Mouse (Mus musculus) spleen, adult 2 months (tissue): ENCODE results near the gene Ascl2. TPM values are rescaled to one million over a fixed set of nuclear protein-coding genes. Genes with fewer than 3 reads are reported as not detected.

Experiments used
- DNase-seq, 2 experiments: peaks; one replicate each; pipeline versions ENCODE4 v3.0.0 to v3.0.0-alpha.2; 2012 to 2021; ENCODE audit warnings: low spot score in 2 of 2, low read depth in 1 of 2
- H3K27ac ChIP-seq: fragments of 200-500 bp; 2 replicates; pipeline ENCODE4 v1.5.1; 2012; ENCODE audit warnings: low read length, inconsistent platforms; ENCODE audit not compliant: insufficient read depth
- H3K27me3 ChIP-seq: fragments of 200-500 bp; 2 replicates; pipeline ENCODE4 v1.6.1; 2012; ENCODE audit warnings: mild to moderate bottlenecking, moderate library complexity, low read length, inconsistent platforms; ENCODE audit not compliant: control insufficient read depth, insufficient read depth
- H3K36me3 ChIP-seq: fragments of 200-500 bp; 2 replicates; pipeline ENCODE4 v1.6.1; 2012; ENCODE audit warnings: mild to moderate bottlenecking, low read length, inconsistent platforms; ENCODE audit not compliant: control insufficient read depth, insufficient read depth
- H3K4me1 ChIP-seq: fragments of 200-500 bp; 2 replicates; pipeline ENCODE4 v1.6.1; 2011; ENCODE audit warnings: inconsistent platforms; ENCODE audit not compliant: control insufficient read depth, insufficient read depth, insufficient read length
- H3K4me3 ChIP-seq: fragments of 200-500 bp; 2 replicates; pipeline ENCODE4 v1.5.1; 2011; ENCODE audit warnings: mild to moderate bottlenecking, inconsistent platforms; ENCODE audit not compliant: insufficient read depth, insufficient read length; ENCODE audit errors: extremely low read depth
- CTCF ChIP-seq: fragments of 200-500 bp; IDR thresholded peaks from 2 replicates; pipeline ENCODE4 v1.5.1; 2011; ENCODE audit warnings: mild to moderate bottlenecking, inconsistent platforms; ENCODE audit not compliant: insufficient read depth, insufficient read length, insufficient replicate concordance; ENCODE audit errors: extremely low read depth
- POLR2A ChIP-seq: fragments of 200-500 bp; IDR thresholded peaks from 2 replicates; pipeline ENCODE4 v1.6.1; 2011; ENCODE audit warnings: low read depth, low read length, inconsistent platforms
- WGBS: fragments of 180-500 bp; shearing (Covaris S2); methylation state at CpG from one replicate; pipeline ENCODE4 v1.1.7; 2018; 5-methylcytosine and 5-hydroxymethylcytosine counted together
- polyA plus RNA-seq: library from polyadenylated mRNA; depleted of rRNA; stranded (reverse); fragments of >200 nt; gene quantifications from 2 replicates; pipeline ENCODE4 v1.2.3, GENCODE M21; 2012

Gene Ascl2
- polyA plus RNA-seq, 1 experiment: 0.27 TPM

GRCm38 (mm10) chr7:143007599-143008369 lies 38.7 kb upstream of the Ascl2 start:
- H3K4me3 ChIP-seq: peak overlapping the region; percentile 52
- TF ChIP-seq POLR2A: no peak
- TF ChIP-seq CTCF: peak; percentile 96
- DNase-seq: peak; percentile 76 to 93
- 16% methylated on average over 17 of the region's 17 CpGs for WGBS
- H3K27me3 ChIP-seq: no peaks in the 10 kb centered on the region
- peak overlapping the region; percentile 95 for H3K27ac ChIP-seq
- H3K36me3 ChIP-seq: peaks cover 5% of the 10 kb centered on the region
- H3K4me1 ChIP-seq: peaks cover 47% of the 10 kb centered on the region

- Histone ChIP-seq H3K36me3 (peaks cover 5% of the 10 kb centered on the region), H3K27ac (peak overlapping the region; percentile 95), H3K4me1 (peaks cover 47% of the 10 kb centered on the region), H3K27me3 (no peaks in the 10 kb centered on the region), H3K4me3 (peak overlapping the region; percentile 60)
- no peak for DNase-seq
- TF ChIP-seq POLR2A (no peak), CTCF (no peak)
- 40% methylated on average over 8 of the region's 8 CpGs for WGBS
Observed at GRCm38 (mm10) chr7:143006756-143007598, 37.9 kb upstream of the Ascl2 start.

DNA sequence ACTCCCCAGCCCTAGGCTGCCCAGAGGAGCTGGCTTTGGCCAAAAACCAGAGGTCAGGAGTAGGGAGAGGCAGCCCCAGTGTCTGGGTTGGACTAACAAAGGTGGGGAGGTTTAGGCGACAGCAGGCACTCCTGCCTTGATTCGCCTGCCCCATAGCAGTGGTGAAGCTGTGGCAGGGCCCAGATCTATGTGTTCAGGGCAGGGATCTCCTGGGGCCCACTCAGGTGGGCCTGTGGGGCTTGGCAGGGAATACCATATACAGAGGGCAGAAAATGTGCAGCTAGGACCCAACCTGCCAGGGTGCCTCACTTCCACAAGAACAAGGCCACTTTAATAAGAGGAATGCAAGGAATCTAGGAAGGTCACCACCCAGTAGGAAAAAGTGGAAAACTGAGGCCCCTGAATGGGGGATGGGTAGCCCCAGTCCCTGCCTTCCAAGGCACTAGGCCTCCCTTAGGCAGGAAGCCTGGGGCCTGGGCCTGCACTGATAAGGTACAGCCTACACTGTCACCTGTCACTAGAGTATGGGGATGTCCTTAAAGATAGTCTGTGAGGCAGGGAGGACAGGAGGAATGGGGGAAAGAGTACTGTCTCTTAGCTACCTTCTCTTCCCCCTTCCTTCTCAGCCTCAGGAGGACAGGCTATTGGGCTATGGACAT lies 37.2 kb upstream of the Ascl2 start:
- Histone ChIP-seq H3K27ac (peak overlapping the region; percentile 95), H3K36me3 (peaks cover 5% of the 10 kb centered on the region), H3K4me3 (peak overlapping the region; percentile 60), H3K27me3 (no peaks in the 10 kb centered on the region), H3K4me1 (peaks cover 47% of the 10 kb centered on the region)
- DNase-seq: no peak
- 19% methylated on average over 2 of the region's 2 CpGs for WGBS
- TF ChIP-seq CTCF: no peak
- no peak for TF ChIP-seq POLR2A

GRCm38 (mm10) chr7:143005344-143006096 lies 36.5 kb upstream of the Ascl2 start:
- peak in 1 of 2 experiments; percentile 62 for DNase-seq
- H3K27me3 ChIP-seq: no peaks in the 10 kb centered on the region
- H3K27ac ChIP-seq: peak overlapping the region; percentile 95
- 9% methylated on average over 6 of the region's 6 CpGs for WGBS
- H3K36me3 ChIP-seq: peaks cover 5% of the 10 kb centered on the region
- H3K4me1 ChIP-seq: peaks cover 47% of the 10 kb centered on the region
- TF ChIP-seq POLR2A (peak; percentile 87), CTCF (no peak)
- H3K4me3 ChIP-seq: peak overlapping the region; percentile 60

DNA sequence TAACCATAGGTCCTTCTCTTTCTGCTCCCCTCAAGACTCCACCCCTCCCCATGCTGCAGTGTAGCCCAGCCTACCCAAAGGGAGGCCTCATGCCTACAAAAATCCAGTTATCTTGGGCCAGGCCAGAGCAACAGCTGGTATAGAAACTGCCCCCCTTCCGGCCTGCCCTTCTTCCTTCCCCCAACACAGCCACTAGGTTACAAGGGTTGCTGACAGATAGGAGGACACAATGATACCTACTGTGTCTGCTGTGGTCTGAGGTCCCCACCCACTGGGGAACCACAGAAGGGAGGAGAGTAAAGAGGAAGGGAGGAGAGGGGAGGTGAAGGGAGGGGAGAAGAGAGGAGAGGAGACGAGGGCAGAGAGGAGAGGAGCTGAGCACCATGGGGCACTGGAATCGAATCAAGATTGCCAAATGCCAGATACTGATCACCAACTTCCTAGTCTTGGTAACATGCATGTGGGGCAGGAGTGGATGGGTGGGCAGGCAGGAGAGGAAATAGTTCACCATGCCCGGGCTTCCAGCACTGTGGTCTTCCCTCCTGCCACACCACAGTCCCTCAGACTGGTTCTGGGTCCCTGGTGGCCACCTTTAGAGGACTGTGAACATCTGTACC lies 35.8 kb upstream of the Ascl2 start, which contains the start of gene Tspan32:
Gene Tspan32, plus strand, starts transcription at position 320 of the 617 bp plus-strand sequence.
- peak; percentile 29 to 76 for DNase-seq
- 5% methylated on average over 4 of the region's 4 CpGs for WGBS
- Histone ChIP-seq H3K36me3 (peaks cover 5% of the 10 kb centered on the region), H3K27ac (peak within 1 kb of the TSS; percentile 95), H3K4me3 (peak within 1 kb of the TSS; percentile 60), H3K4me1 (peaks cover 41% of the 10 kb centered on the region), H3K27me3 (no peaks in the 10 kb centered on the region)
- TF ChIP-seq POLR2A: peak; percentile 22; the same call in 1 of the 2 replicates
- no peak for TF ChIP-seq CTCF

- Histone ChIP-seq H3K27ac (no peak overlapping the region), H3K4me1 (peaks cover 21% of the 10 kb centered on the region; the same call in 1 of the 2 replicates), H3K27me3 (no peaks in the 10 kb centered on the region), H3K36me3 (peaks cover 5% of the 10 kb centered on the region), H3K4me3 (no peak overlapping the region)
- peak in 1 of 2 experiments; percentile 46 for DNase-seq
- WGBS: 48% methylated on average over 3 of the region's 3 CpGs
- peak; percentile 26; the same call in 1 of the 2 replicates for TF ChIP-seq CTCF
- TF ChIP-seq POLR2A: no peak
Observed at GRCm38 (mm10) chr7:143002679-143003078, 33.6 kb upstream of the Ascl2 start.
